Mouse (Mus musculus) bone marrow macrophage, adult 2 months (primary cell): ENCODE measurements around the gene Gm12216. TPM values are rescaled to one million over a fixed set of nuclear protein-coding genes. Genes with fewer than 3 reads are reported as not detected.

Experiments used
- H3K27ac ChIP-seq: 2 replicates; pipeline ENCODE4 v1.5.1; 2012; ENCODE audit warnings: low read depth, low read length; ENCODE audit not compliant: insufficient read depth
- H3K4me1 ChIP-seq: 2 replicates; pipeline ENCODE4 v1.6.1; 2012; ENCODE audit warnings: low read length; ENCODE audit not compliant: control insufficient read depth, insufficient read depth
- H3K4me3 ChIP-seq: 2 replicates; pipeline ENCODE4 v1.5.1; 2012; ENCODE audit warnings: mild to moderate bottlenecking, low read length, moderate library complexity; ENCODE audit not compliant: insufficient read depth
- CTCF ChIP-seq: IDR thresholded peaks from 2 replicates; pipeline ENCODE4 v1.5.1; 2012; ENCODE audit warnings: low read depth, mild to moderate bottlenecking, low read length, moderate library complexity
- POLR2A ChIP-seq: IDR thresholded peaks from 2 replicates; pipeline ENCODE4 v1.6.1; 2012; ENCODE audit warnings: mild to moderate bottlenecking, low read depth, low read length, borderline replicate concordance
- polyA plus RNA-seq: library from polyadenylated mRNA; stranded (reverse); fragments of >200 nt; gene quantifications from 2 replicates; pipeline ENCODE4 v1.2.4, GENCODE M21; 2012; ENCODE audit not compliant: missing spikeins, insufficient read depth, insufficient read length

The Gm12216 gene
- polyA plus RNA-seq, 1 experiment, result 1.7 TPM

- TF ChIP-seq CTCF (no peak), POLR2A (no peak)
- Histone ChIP-seq H3K4me1 (no peaks in the 10 kb centered on the region), H3K27ac (no peak overlapping the region), H3K4me3 (no peak overlapping the region)
Observed at GRCm38 (mm10) chr11:53842161-53842581, 16.9 kb downstream of the Gm12216 start.

DNA sequence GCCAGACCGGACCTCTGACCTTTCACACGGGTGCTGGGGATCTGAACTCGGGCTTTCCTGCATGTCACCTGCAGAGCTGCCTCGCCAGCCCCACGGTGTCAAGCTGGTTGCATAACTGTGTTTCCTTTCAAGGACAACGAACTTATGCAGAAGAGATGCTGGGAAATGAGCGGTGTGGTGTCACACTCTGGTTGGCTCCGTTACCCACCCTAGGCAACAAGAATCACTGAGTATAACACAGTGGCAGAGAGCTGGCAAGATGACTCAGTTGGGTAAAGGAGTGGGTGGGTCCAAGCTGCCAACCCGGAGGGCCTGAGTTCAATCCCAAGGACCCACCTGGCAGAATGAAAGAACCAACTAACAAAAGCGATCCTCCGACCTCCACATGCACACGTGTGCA is 17.5 kb downstream of the Gm12216 start:
- H3K4me1 ChIP-seq, result no peaks in the 10 kb centered on the region
- H3K4me3 ChIP-seq, result no peak overlapping the region
- no peak overlapping the region for H3K27ac ChIP-seq
- TF ChIP-seq POLR2A (no peak), CTCF (no peak)

DNA sequence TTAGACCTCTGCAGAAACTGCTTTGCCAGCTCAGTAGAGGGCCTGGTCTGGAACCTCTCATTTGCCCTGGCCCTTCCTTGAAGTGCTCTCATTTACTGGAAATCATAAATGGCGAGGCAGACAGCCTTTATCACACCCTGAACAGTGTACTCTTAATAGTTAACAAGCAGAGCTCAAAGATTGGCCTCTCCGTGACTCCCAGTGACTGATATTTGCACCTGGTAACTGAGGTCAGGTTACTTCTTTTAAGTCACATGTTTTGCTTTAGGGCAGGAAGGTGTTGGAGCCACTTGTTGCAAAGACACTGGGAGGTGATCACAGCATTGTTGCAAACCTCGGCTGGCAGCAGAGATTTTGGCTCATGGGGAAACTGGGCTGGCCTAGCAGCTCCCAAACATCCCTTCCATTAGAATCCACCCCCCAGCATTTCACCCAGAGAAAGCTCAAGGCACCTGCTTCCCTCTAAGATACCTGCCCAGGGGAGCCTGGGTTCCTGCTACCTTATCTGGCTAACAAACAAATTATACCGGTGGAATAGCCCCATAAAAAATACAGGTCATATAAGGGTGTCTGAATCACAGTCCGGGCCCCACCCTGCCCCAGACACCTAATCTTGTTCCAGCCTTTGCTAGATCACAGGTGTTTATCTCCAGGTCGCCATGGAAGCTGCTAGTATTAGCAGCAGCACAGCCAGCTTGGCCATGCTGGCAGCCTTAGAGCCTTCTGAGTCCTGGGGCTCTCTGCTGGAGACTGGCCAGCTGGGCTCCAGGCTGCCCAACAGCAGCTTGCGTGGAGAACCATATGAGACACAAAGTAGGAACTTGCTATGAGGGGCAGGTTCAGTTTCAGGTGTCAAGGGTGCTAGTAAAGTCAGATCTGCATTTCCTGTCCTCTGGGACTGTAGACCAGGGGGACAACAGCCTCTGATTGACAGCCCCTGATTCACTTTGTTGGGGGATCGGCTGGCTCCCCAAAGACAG is 19.1 kb downstream of the Gm12216 start:
- TF ChIP-seq CTCF (no peak), POLR2A (no peak)
- 0 out of 2 replicates have a peak, but pooled peaks cover 2% of the 10 kb centered on the region for H3K4me1 ChIP-seq
- no peak overlapping the region for H3K4me3 ChIP-seq
- no peak overlapping the region for H3K27ac ChIP-seq

DNA sequence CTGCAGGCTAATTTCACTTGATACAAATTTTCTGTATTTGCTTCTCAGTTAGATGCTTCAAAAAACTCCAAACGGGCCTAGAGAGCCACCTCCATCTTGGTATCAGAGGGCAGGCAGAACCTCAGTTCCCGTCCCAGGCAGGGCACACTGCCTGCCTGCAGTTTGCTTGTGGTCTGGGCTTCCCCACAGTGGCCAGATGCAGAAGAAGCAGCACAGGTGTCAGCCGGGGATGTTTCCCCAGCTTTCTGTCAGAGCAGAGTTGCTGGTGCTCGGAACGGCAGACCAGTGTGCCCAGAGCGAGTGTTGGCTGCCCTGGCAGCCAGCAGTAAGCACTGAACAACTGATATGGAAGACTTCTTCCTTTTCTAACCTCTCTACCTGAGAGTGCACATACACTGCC is 19.9 kb downstream of the Gm12216 start:
- Histone ChIP-seq H3K4me1 (0 out of 2 replicates have a peak, but pooled peaks cover 2% of the 10 kb centered on the region), H3K27ac (no peak overlapping the region), H3K4me3 (no peak overlapping the region)
- no peak for TF ChIP-seq CTCF
- no peak for TF ChIP-seq POLR2A

- TF ChIP-seq POLR2A (no peak), CTCF (no peak)
- H3K4me1 ChIP-seq, result 0 out of 2 replicates have a peak, but pooled peaks cover 2% of the 10 kb centered on the region
Observed at GRCm38 (mm10) chr11:53837731-53838130, 21.3 kb downstream of the Gm12216 start.

DNA sequence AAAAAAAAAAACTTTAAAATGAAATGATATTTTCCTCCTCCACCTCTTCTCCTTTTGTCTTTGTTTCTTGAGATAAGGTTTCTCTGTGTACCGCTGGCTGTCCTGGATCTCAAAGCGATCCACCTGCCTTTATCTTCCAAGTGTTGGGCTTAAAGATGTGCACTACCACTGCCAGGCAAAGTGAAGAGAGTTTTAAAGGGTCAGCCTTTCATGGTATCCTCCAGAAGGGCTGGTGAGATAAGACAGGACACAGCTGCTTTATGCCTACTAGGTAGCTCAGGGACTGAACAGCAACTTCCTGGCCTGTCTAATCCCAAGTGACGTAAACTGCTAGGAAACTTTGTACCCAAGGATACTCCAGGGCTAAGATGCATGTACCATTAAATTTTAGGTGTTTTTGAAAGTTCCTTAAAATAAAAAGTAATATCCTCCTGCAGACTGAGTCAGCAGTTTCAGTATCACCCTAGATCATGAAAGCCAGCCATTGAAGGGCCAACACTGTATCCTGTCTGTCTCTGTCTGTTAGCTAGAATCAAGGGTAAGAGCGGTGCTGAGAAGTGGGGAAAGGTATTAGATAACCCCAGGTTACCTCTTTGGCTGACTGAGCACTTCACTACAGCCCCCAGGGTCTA is 23.6 kb downstream of the Gm12216 start:
- TF ChIP-seq POLR2A (no peak), CTCF (no peak)
- Histone ChIP-seq H3K4me3 (no peak overlapping the region), H3K27ac (no peak overlapping the region), H3K4me1 (0 out of 2 replicates have a peak, but pooled peaks cover 2% of the 10 kb centered on the region)

More at GRCm38 (mm10) chr11:53837731-53838130, 21.3 kb downstream of the Gm12216 start:
- Histone ChIP-seq H3K4me3 (no peak overlapping the region), H3K27ac (no peak overlapping the region)

- TF ChIP-seq POLR2A (no peak), CTCF (no peak)
- H3K27ac ChIP-seq, result no peak overlapping the region
- no peak overlapping the region for H3K4me3 ChIP-seq
- peaks cover 21% of the 10 kb centered on the region for H3K4me1 ChIP-seq
Observed at GRCm38 (mm10) chr11:53825409-53825808, 33.6 kb downstream of the Gm12216 start.

DNA sequence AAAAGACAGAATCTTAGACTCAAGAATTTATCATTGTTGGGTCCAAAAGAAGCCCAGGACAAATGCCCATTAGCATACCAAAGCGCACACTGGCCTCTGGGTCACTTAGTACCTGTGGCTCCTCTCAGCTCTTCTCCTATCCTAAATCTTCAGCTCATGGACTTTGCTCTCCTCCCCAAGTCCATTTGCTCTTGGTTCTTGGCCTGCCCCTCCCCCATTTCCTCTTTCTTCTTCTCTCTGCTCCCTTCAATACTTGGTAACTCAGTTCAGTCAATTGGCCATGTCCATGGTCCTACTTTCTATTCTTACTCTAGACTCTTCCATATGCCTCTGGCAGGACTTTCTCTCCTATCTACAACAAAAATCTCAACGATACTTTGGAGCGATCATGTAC is 37.1 kb downstream of the Gm12216 start:
- Histone ChIP-seq H3K27ac (no peak overlapping the region), H3K4me1 (peaks cover 31% of the 10 kb centered on the region), H3K4me3 (no peak overlapping the region)
- TF ChIP-seq CTCF, result no peak
- TF ChIP-seq POLR2A, result no peak

- Histone ChIP-seq H3K4me3 (no peak overlapping the region), H3K27ac (no peak overlapping the region), H3K4me1 (peaks cover 31% of the 10 kb centered on the region)
- TF ChIP-seq CTCF (no peak), POLR2A (no peak)
Observed at GRCm38 (mm10) chr11:53821230-53821944, 37.7 kb downstream of the Gm12216 start.

DNA sequence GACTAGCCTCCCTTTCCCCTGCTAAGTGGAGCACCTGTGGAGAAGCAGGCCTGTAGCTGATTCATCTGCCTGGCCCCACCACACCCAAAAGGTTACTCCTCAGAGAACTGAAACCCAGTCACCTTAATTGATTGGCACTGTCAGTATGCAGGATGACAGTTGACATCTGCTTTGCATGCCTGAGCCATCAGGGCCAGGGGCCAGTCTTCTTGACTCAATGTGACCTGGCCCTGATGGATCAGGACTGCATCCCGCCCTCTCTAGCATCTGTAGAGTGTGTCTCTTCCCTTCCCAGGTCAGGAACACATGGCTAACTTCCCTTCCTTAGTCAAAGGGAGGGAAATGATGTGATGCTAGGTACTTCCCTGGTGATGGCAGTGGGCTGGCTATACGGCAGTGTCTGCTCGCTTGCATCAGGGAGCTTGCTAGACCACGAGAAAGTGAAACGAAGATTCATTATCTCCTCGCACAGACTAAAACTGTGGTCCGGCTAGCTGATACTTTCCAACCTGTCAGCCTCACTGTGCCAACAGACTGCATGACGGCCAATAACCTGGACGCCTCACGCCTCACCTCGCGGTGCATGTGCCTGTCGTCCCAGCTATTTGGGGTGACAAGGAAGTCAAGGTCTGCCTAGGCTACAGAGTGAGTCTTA is 38.4 kb downstream of the Gm12216 start:
- Histone ChIP-seq H3K27ac (no peak overlapping the region), H3K4me3 (no peak overlapping the region), H3K4me1 (peaks cover 24% of the 10 kb centered on the region)
- TF ChIP-seq POLR2A (no peak), CTCF (no peak)
